Mouse (Mus musculus) kidney, adult 18-20 months (tissue): ENCODE data around the gene Sbf2.
"Not testable (repeated sequence)": the region's sequence is repeated elsewhere in the genome, so short reads cannot be mapped to it uniquely, and the experiment has no call there.

Experiments used
- DNase-seq: peaks from one replicate; pipeline ENCODE4 v3.0.0; 2021

The Sbf2 gene

DNA sequence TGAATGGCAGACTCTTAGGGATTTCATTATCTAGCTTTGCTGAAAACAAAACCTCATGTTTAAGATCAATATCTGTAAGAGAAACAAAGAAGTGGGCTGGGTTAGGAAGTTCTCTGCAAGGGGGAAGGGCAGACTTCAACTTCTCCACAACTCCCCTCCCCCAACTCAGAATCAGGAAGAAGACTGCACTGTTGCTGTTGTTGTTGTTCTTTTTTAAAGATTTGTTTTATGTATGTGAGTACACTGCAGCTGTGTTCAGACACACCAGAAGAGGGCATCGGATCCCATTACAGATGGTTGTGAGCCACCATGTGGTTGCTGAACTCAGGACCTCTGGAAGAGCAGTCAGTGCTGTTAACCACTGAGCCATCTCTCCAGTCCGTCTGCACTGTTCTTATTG lies 225.8 kb downstream of the Sbf2 start:
- DNase-seq, result not testable (repeated sequence)

- DNase-seq, result no peak
These were observed 227.2 kb downstream of the Sbf2 start for GRCm38 (mm10) chr7:110387565-110387964.

DNA sequence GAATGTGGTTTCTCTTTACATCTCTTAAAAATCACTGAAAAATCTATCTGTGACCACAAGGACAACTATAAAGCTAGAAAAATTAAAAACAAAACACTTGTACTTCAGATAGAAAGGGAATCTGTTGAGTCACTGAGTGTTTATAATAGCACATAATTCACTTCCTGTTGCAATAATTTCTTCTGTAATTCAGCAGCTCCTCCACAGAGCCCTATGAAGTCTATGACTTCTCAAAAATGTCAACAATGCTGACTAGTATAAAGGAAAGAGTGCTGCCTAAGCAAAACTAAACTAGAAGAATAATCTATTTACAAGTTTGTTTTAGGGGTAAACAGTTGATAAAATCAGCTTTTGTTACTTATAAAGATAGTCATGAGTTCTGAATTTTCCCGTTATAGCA lies 229.2 kb downstream of the Sbf2 start:
- DNase-seq, result no peak

GRCm38 (mm10) chr7:110384343-110384742 lies 230.4 kb downstream of the Sbf2 start:
- DNase-seq, result no peak

DNA sequence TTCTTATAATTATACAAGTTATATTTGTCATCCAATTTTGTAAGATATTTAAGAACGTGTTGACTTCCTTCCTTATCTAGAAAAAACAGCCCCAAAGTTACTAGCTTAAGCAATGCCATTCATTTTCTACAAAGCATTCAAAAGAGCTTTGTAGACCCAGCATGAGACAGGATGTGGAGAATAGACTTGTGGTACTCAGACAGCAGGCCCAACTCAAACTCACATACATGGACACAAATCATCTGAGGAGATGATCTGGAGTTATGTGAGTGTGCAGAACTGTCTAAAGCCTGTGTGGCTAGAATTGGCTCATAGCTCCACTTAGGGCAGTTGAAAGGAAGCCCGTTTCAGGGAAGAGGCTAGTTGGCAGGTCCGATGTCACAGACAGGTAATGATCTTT lies 233.1 kb downstream of the Sbf2 start:
- DNase-seq, result no peak

- no peak for DNase-seq
These were observed 235.3 kb downstream of the Sbf2 start for GRCm38 (mm10) chr7:110379335-110379914.

DNA sequence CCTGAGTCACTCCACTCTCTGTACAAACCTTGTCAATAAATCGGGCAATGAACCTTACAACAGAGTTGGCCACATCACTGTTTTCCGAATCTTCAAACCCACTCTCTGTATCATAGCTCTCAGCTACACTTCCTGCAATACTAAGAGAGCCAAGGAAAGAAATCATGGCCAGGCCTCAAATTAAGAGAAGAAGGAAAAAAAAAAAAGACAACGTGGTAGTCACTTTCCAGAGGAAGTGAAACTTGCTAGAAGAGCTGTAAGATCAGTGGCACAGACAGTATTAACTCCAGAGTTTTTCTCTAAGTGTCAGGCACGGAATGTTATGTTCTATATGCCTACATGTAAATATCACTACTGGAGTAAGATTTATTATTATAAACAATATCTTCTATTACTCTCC lies 242.2 kb downstream of the Sbf2 start:
- DNase-seq, result no peak

- no peak for DNase-seq
These were observed 252.7 kb downstream of the Sbf2 start for GRCm38 (mm10) chr7:110362005-110362404.

DNA sequence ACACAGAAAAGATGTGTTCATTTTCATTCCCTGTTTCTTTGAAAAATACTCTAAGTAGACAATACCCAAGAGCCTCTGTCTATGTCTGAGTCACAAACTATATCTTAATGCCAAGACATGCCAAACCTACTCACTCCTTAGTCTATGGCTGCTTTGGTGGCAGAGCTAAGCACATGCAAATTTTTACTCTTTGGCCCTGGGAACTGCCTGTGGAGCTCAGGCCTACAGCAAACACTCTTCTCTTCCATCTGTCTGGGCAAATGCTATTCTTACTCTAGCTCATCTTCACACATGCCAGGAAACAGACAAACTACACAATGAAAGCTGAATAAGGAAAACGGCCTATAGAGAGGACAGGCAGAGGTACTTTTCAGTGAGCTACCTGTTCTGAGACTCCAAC lies 253.2 kb downstream of the Sbf2 start:
- DNase-seq, result no peak

GRCm38 (mm10) chr7:110359391-110359790 lies 255.3 kb downstream of the Sbf2 start:
- no peak for DNase-seq

DNA sequence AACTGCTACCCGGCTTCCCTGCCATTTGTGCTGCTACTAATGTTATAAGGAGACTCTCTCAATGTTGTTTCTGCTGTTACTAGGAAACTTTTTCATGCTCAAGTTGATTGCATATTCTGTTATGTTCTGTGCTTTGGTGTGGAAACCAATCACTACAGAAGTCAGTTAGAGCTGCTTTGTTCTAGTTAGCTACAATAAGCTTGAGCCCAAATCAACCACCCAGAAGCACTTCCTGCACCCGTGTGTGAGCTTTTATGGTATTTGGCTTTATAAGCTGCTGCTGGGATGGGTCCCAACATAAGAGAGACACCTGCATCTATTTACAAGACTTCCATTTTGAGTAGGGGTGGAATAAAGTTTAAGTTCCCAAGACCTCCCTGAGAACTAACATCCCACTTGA lies 260.8 kb downstream of the Sbf2 start:
- DNase-seq, result no peak

GRCm38 (mm10) chr7:110347250-110347649 lies 267.5 kb downstream of the Sbf2 start:
- DNase-seq, result no peak

GRCm38 (mm10) chr7:110337601-110338000 lies 277.1 kb downstream of the Sbf2 start:
- no peak for DNase-seq

DNA sequence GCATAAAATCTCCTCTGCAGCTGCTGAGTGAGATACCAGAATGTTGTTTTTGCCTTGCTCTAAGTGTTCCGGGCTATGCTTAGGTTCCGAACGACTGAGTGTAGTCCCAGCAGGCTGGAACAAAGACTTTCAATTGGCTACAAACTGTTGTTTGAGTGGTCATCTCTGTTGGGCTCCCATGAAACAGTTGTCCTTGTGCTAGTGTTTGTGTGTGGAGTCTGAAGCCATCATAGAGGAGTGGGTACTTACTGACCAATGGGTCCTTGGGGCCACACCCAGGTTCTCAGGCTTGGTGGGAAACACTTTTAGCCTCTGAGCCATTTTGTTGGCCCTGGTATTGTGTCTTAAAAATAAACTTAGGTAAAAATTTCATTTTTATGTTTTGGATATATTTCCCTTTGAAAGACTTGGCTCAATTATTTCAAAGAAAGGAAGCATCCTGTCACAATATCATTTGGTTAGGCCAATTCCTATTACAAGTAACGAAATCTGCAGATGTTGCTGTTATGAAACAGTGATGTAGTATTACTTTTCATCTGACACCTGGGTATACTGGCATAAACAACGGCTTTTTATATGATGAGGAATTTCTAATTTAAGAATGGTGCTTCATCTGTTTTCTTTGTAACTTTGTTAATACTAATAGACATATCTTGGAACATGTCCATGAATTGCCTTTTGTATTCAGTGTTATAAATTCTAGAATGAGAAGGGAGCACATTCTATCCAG lies 289.2 kb downstream of the Sbf2 start:
- DNase-seq, result no peak

GRCm38 (mm10) chr7:110324852-110325251 lies 289.9 kb downstream of the Sbf2 start:
- no peak for DNase-seq

DNA sequence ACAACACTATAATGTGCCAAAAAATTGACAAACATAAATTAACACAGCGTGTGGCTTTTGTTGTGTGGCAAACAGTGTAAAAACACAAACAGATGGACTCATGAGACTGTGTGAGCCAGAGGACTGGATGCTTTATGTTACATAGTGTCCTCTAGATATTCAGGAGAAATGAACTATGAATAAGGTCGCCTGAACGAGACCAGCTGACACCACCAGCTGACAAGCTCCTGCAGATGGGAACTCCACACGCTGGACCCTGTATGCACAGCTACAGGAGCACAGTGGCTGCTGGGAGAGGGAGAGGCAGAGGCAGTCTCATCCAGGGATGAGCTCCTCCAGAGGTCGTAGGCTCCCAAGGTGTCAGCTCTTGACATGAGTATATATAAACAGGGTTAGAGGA lies 293.6 kb downstream of the Sbf2 start:
- no peak for DNase-seq

DNA sequence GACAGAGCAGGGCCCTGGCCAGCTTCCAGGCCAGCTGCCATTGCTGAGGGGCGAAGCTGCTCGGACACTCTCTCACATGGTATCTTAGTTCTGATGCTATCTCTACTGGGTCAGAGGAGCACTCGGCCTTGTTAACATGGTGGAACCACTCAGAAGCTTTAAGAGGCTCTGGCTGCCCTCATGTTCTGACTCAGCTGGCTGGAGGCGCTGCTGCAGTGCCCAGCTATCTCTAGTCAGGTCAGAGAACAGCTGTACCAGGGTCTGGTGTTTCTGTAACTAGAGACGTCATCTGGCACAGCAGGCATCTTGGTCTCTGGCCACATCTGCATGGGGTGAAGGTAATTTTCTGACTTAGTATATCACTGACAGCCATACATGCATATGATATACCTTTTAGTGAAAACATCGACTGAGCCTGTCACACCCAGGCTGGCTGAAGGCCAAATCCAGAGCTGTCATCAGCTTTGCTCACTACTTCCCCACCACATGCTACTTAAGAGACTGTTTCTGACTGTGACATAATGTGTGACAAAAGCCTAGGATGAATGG lies 295.7 kb downstream of the Sbf2 start:
- DNase-seq, result no peak

DNA sequence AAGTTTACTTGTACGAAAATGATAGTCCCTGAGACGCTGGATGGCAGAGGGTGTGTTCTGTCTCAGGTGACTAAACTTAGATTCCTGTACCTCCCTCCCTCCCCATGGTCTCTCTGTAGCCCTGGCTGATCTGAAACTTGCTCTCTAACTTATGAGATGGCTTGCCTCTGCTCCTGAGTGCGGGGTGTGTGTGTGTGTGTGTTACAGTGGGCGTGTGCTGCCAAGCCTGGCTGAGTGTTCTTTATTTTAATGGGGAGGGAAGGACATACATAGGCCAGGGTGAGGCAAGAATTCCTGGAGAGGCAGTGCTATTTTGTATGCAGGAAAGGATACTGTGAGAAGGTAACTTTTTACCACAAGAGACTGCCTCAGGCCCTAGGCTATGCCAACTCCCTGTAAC lies 297.3 kb downstream of the Sbf2 start:
- no peak for DNase-seq

GRCm38 (mm10) chr7:110315352-110315751 lies 299.4 kb downstream of the Sbf2 start:
- no peak for DNase-seq

DNA sequence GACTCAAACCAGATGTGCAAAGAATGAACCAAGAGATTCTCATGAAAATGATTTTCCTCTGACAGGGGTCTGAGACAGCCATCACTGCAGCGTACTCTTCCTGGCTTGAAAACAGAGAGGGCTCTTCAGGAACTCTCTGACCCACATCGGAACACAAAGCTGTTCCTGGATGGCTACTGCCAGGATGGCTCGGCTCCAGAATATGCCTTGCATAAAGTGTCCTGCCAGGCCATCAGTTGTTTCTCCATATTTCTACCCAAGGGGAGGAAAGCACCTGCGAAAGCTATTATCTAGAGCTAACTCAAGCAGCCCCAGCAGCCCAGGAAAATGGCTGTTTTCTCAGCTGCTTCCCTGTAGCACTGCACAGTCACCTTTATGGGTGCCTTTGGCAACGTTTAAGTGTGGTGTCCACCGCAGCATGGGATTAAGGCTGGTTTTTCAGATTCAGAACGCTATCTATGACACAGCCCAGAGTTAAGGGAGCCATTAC lies 300.3 kb downstream of the Sbf2 start:
- DNase-seq, result no peak

GRCm38 (mm10) chr7:110313392-110314055 lies 301.2 kb downstream of the Sbf2 start:
- DNase-seq, result no peak

DNA sequence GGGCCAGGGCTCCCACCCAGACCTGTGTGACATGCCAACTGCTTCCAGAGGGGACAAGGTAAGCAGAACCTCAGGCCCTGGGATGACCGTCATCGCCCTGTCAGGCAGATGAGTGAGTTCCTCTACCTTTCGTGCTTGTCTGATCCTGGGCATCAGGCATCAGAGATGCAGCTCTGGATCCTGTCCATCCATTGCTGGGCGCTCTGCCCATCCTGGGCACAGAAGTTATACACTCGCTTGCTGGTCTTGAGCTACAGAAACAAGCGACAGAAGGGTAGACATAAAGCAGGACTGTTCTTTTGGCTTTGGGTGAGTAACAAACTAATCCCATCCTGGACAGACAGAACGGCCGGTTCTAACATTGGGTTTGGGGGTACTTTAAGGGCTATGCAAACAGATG lies 305.5 kb downstream of the Sbf2 start:
- DNase-seq, result no peak

DNA sequence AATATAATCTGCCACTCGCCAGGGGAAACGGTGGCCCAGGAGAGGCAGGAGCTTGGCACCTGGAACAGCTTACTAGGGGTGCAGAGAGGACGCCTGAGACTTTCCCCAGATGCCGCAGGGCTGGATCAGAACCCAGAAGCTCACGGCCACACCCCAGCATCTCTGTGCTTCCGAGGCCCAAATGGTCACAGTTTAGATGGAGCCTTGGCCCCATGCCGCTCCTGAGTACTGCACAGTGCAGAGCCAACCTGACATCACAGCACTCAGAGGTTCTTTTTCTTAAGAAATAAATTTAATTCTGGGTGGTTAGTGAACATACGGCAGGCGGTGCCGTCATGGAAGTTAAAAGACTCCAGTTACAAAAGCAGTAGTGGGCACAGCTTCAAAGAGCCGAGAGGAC lies 307.0 kb downstream of the Sbf2 start:
- no peak for DNase-seq

DNA sequence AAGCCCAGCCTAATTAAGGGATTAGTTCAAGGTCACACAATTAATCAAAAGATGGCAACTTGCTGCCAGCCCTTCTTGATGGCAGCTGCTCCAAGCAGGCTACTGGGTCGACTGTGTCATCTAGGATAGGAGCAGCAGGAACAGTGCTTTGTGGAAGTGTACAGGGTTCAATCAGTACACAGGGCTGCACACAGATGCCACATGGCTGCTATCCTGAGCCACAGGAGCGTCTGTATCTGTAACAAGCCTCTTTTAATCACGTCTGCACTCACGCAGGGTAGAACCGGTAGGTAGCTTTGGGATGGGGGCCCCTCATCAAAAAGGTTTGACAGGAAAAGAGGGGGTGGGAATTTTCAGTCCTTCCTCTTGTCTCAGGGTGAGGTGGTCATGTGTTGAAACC lies 308.4 kb downstream of the Sbf2 start:
- no peak for DNase-seq
